Mouse (Mus musculus) hindbrain, embryonic 11.5 days (tissue): ENCODE measurements around the gene Bspry. TPM values are rescaled to one million over a fixed set of nuclear protein-coding genes. Genes with fewer than 3 reads are reported as not detected.

Experiments
- ATAC-seq: fragments of 200-750 bp; cut with Nextera tagmentation; 2 replicates; pipeline ENCODE4 v1.8.0; 2017; ENCODE audit warnings: mild to moderate bottlenecking, moderate TSS enrichment, moderate library complexity; ENCODE audit not compliant: low FRiP score
- DNase-seq: peaks from one replicate; pipeline ENCODE4 v3.0.0-alpha.2; 2015; ENCODE audit warnings: low spot score
- H3K27ac ChIP-seq: fragments of 300-500 bp; sonication (generic); 2 replicates; pipeline ENCODE4 v1.5.1; 2014; ENCODE audit warnings: mild to moderate bottlenecking, low read depth, low read length
- H3K27me3 ChIP-seq: fragments of 300-500 bp; sonication (generic); 2 replicates; pipeline ENCODE4 v1.6.1; 2014; ENCODE audit warnings: mild to moderate bottlenecking, low read length, moderate library complexity, mixed read lengths; ENCODE audit not compliant: control insufficient read depth, insufficient read depth
- H3K36me3 ChIP-seq: fragments of 300-500 bp; sonication (generic); 2 replicates; pipeline ENCODE4 v1.6.1; 2014; ENCODE audit warnings: mild to moderate bottlenecking, low read length, moderate library complexity, mixed read lengths; ENCODE audit not compliant: control insufficient read depth, insufficient read depth
- H3K4me1 ChIP-seq: fragments of 300-500 bp; sonication (generic); replicated peaks from 2 replicates; pipeline ENCODE4 v1.6.1; 2014; ENCODE audit warnings: low read length, mixed read lengths; ENCODE audit not compliant: control insufficient read depth, insufficient read depth
- H3K4me2 ChIP-seq: fragments of 300-500 bp; sonication (generic); replicated peaks from 2 replicates; pipeline ENCODE4 v1.6.1; 2014; ENCODE audit warnings: mild to moderate bottlenecking, low read depth, low read length
- H3K4me3 ChIP-seq: fragments of 300-500 bp; sonication (generic); 2 replicates; pipeline ENCODE4 v1.5.1; 2014; ENCODE audit warnings: low read depth, low read length
- H3K9ac ChIP-seq: fragments of 300-500 bp; sonication (generic); 2 replicates; pipeline ENCODE4 v1.6.1; 2014; ENCODE audit warnings: low read depth, low read length
- H3K9me3 ChIP-seq: fragments of 300-500 bp; sonication (generic); 2 replicates; pipeline ENCODE4 v1.6.1; 2016; ENCODE audit warnings: low read length; ENCODE audit not compliant: control insufficient read depth
- WGBS: fragments of 180-500 bp; shearing (Covaris S2); extraction: QIAGEN DNeasy Blood & Tissue Kit; methylation state at CpG from one replicate; pipeline ENCODE4 v1.1.7; 2014; 5-methylcytosine and 5-hydroxymethylcytosine counted together
- polyA plus RNA-seq: library from polyadenylated mRNA; unstranded; fragments of >200 nt; fragmentation: Nextera tagmentation; extraction: Ambion mirVana; gene quantifications from 2 replicates; pipeline ENCODE4 v1.2.1, GENCODE M21; 2014

The Bspry gene
- polyA plus RNA-seq, 1 experiment from 2014 or later: 0.94 TPM

GRCm38 (mm10) chr4:62502969-62503368 is 23.1 kb downstream of the Bspry start:
- Histone ChIP-seq H3K9me3 (no peaks in the 10 kb centered on the region), H3K4me3 (no peak overlapping the region), H3K27ac (no peak overlapping the region), H3K4me2 (no peak overlapping the region), H3K27me3 (no peaks in the 10 kb centered on the region), H3K4me1 (no peaks in the 10 kb centered on the region), H3K9ac (no peak overlapping the region), H3K36me3 (0 out of 2 replicates have a peak, but pooled peaks cover 5% of the 10 kb centered on the region)
- no peak for DNase-seq
- 79% methylated on average over 7 of the region's 7 CpGs for WGBS
- no peak for ATAC-seq

- no peak for ATAC-seq
- H3K27ac ChIP-seq: peak within 1 kb of the TSS; percentile 30; the same call in 1 of the 2 replicates
- H3K9ac ChIP-seq: peak within 1 kb of the TSS; percentile 77
- 81% methylated on average over 3 of the region's 3 CpGs for WGBS
- peak within 1 kb of the TSS; percentile 74 for H3K4me3 ChIP-seq
- DNase-seq: no peak
- H3K4me2 ChIP-seq: peak within 1 kb of the TSS; percentile 67
- H3K36me3 ChIP-seq: 0 out of 2 replicates have a peak, but pooled peaks cover 5% of the 10 kb centered on the region
- no peaks in the 10 kb centered on the region for H3K27me3 ChIP-seq
- H3K9me3 ChIP-seq: no peaks in the 10 kb centered on the region
- no peaks in the 10 kb centered on the region for H3K4me1 ChIP-seq
These were observed 23.6 kb downstream of the Bspry start, which contains the start of gene Hdhd3 for GRCm38 (mm10) chr4:62503374-62503970. TSS of gene Hdhd3 (minus strand) at chr4:62503467.

GRCm38 (mm10) chr4:62505991-62506390 is 26.1 kb downstream of the Bspry start:
- Histone ChIP-seq H3K27me3 (no peaks in the 10 kb centered on the region), H3K9ac (no peak overlapping the region), H3K4me2 (no peak overlapping the region), H3K4me3 (no peak overlapping the region), H3K36me3 (no peaks in the 10 kb centered on the region), H3K9me3 (no peaks in the 10 kb centered on the region), H3K4me1 (no peaks in the 10 kb centered on the region), H3K27ac (no peak overlapping the region)
- no peak for DNase-seq
- 86% methylated on average over 3 of the region's 3 CpGs for WGBS
- no peak for ATAC-seq

GRCm38 (mm10) chr4:62506798-62507197 is 26.9 kb downstream of the Bspry start:
- H3K27ac ChIP-seq: no peak overlapping the region
- H3K4me2 ChIP-seq: no peak overlapping the region
- H3K27me3 ChIP-seq: no peaks in the 10 kb centered on the region
- no peak for DNase-seq
- H3K9me3 ChIP-seq: no peaks in the 10 kb centered on the region
- WGBS: 60% methylated on average over 2 of the region's 2 CpGs
- H3K9ac ChIP-seq: no peak overlapping the region
- no peak overlapping the region for H3K4me3 ChIP-seq
- ATAC-seq: no peak
- H3K4me1 ChIP-seq: no peaks in the 10 kb centered on the region
- no peaks in the 10 kb centered on the region for H3K36me3 ChIP-seq

- no peaks in the 10 kb centered on the region for H3K9me3 ChIP-seq
- no peak overlapping the region for H3K4me3 ChIP-seq
- H3K4me1 ChIP-seq: no peaks in the 10 kb centered on the region
- H3K9ac ChIP-seq: no peak overlapping the region
- H3K27ac ChIP-seq: no peak overlapping the region
- DNase-seq (no peak), ATAC-seq (no peak)
- no peaks in the 10 kb centered on the region for H3K36me3 ChIP-seq
- H3K27me3 ChIP-seq: no peaks in the 10 kb centered on the region
- 83% methylated on average over 5 of the region's 5 CpGs for WGBS
- H3K4me2 ChIP-seq: no peak overlapping the region
These were observed 29.0 kb downstream of the Bspry start for GRCm38 (mm10) chr4:62508839-62509238.

GRCm38 (mm10) chr4:62509946-62510345 is 30.1 kb downstream of the Bspry start:
- H3K36me3 ChIP-seq: no peaks in the 10 kb centered on the region
- no peaks in the 10 kb centered on the region for H3K27me3 ChIP-seq
- H3K9me3 ChIP-seq: no peaks in the 10 kb centered on the region
- no peak overlapping the region for H3K27ac ChIP-seq
- no peak overlapping the region for H3K4me3 ChIP-seq
- DNase-seq: no peak
- H3K9ac ChIP-seq: no peak overlapping the region
- no peak for ATAC-seq
- H3K4me2 ChIP-seq: no peak overlapping the region
- H3K4me1 ChIP-seq: no peaks in the 10 kb centered on the region
- 95% methylated on average over 11 of the region's 11 CpGs for WGBS

- Histone ChIP-seq H3K9ac (no peak overlapping the region), H3K36me3 (no peaks in the 10 kb centered on the region)
- 60% methylated on average over 11 of the region's 11 CpGs for WGBS
These were observed 34.2 kb downstream of the Bspry start for GRCm38 (mm10) chr4:62513998-62514506.

GRCm38 (mm10) chr4:62514995-62515394 is 35.1 kb downstream of the Bspry start:
- DNase-seq (no peak), ATAC-seq (no peak)
- no peaks in the 10 kb centered on the region for H3K36me3 ChIP-seq
- no peaks in the 10 kb centered on the region for H3K9me3 ChIP-seq
- peaks cover 3% of the 10 kb centered on the region; the same call in 1 of the 2 replicates for H3K4me1 ChIP-seq
- WGBS: 93% methylated on average over 7 of the region's 7 CpGs
- no peak overlapping the region for H3K27ac ChIP-seq
- H3K9ac ChIP-seq: no peak overlapping the region
- H3K4me2 ChIP-seq: no peak overlapping the region
- no peak overlapping the region for H3K4me3 ChIP-seq
- no peaks in the 10 kb centered on the region for H3K27me3 ChIP-seq

More at GRCm38 (mm10) chr4:62513998-62514506, 34.2 kb downstream of the Bspry start:
- H3K27me3 ChIP-seq: no peaks in the 10 kb centered on the region
- no peak for ATAC-seq
- H3K9me3 ChIP-seq: no peaks in the 10 kb centered on the region
- H3K27ac ChIP-seq: no peak overlapping the region
- no peak overlapping the region for H3K4me2 ChIP-seq
- no peak for DNase-seq
- H3K4me1 ChIP-seq: peaks cover 3% of the 10 kb centered on the region; the same call in 1 of the 2 replicates
- no peak overlapping the region for H3K4me3 ChIP-seq

- H3K4me2 ChIP-seq: no peak overlapping the region
- H3K4me3 ChIP-seq: no peak overlapping the region
- ATAC-seq (no peak), DNase-seq (no peak)
- no peaks in the 10 kb centered on the region for H3K9me3 ChIP-seq
- no peak overlapping the region for H3K27ac ChIP-seq
- H3K9ac ChIP-seq: no peak overlapping the region
- H3K27me3 ChIP-seq: no peaks in the 10 kb centered on the region
- 81% methylated on average over 3 of the region's 3 CpGs for WGBS
- peaks cover 3% of the 10 kb centered on the region; the same call in 1 of the 2 replicates for H3K4me1 ChIP-seq
- no peaks in the 10 kb centered on the region for H3K36me3 ChIP-seq
These were observed 35.6 kb downstream of the Bspry start for GRCm38 (mm10) chr4:62515490-62515889.
